Mouse (Mus musculus): ENCODE measurements around the gene Syp. TPM values are rescaled to one million over a fixed set of nuclear protein-coding genes. Genes with fewer than 3 reads are reported as not detected.

Gene Syp
- polyA plus RNA-seq, 1 experiment from 2014 or later, result 0.55 TPM

Other genes starting within 250 kb of the Syp start
- 0.10 and 0.44 TPM in 2 replicates for gene Foxp3, start 64.8 kb upstream of the Syp start, polyA plus RNA-seq (2015; fragmentation: Nextera tagmentation; extraction: Ambion mirVana)
- gene Ppp1r3f, start 64.2 kb upstream of the Syp start, polyA plus RNA-seq (2015; fragmentation: Nextera tagmentation; extraction: Ambion mirVana), result 0.73 TPM in 2 replicates
- 33.1 and 36.0 TPM in 2 replicates for gene Ccdc22, start 33.0 kb upstream of the Syp start, polyA plus RNA-seq (2015; fragmentation: Nextera tagmentation; extraction: Ambion mirVana)
- gene Cacna1f, start 31.4 kb upstream of the Syp start, polyA plus RNA-seq (2015; fragmentation: Nextera tagmentation; extraction: Ambion mirVana), result 0.04 and 0.07 TPM in 2 replicates
- gene Prickle3, start 18.8 kb downstream of the Syp start, polyA plus RNA-seq (2015; fragmentation: Nextera tagmentation; extraction: Ambion mirVana), result 5.3 and 6.2 TPM in 2 replicates
- gene Plp2, start 32.9 kb downstream of the Syp start, polyA plus RNA-seq (2015; fragmentation: Nextera tagmentation; extraction: Ambion mirVana), result 81.2 and 84.1 TPM in 2 replicates
- gene Magix, start 42.8 kb downstream of the Syp start, polyA plus RNA-seq (2015; fragmentation: Nextera tagmentation; extraction: Ambion mirVana), result 0.49 and 0.55 TPM in 2 replicates
- 28.8 and 28.9 TPM in 2 replicates for gene Gpkow, start 58.7 kb downstream of the Syp start, polyA plus RNA-seq (2015; fragmentation: Nextera tagmentation; extraction: Ambion mirVana)
- 42.2 and 45.5 TPM in 2 replicates for gene Wdr45, start 75.9 kb downstream of the Syp start, polyA plus RNA-seq (2015; fragmentation: Nextera tagmentation; extraction: Ambion mirVana)
- gene Gm45208, start 83.8 kb downstream of the Syp start, polyA plus RNA-seq (2015; fragmentation: Nextera tagmentation; extraction: Ambion mirVana), result 0.46 and 1.0 TPM in 2 replicates
- gene Praf2, start 90.0 kb downstream of the Syp start, polyA plus RNA-seq (2015; fragmentation: Nextera tagmentation; extraction: Ambion mirVana), result 14.7 and 20.6 TPM in 2 replicates
- 6.7 and 8.2 TPM in 2 replicates for gene Ccdc120, start 112.4 kb downstream of the Syp start, polyA plus RNA-seq (2015; fragmentation: Nextera tagmentation; extraction: Ambion mirVana)
- gene Tfe3, start 124.1 kb downstream of the Syp start, polyA plus RNA-seq (2015; fragmentation: Nextera tagmentation; extraction: Ambion mirVana), result 11.4 TPM in 2 replicates
- 40.2 and 48.1 TPM in 2 replicates for gene Gripap1, start 151.3 kb downstream of the Syp start, polyA plus RNA-seq (2015; fragmentation: Nextera tagmentation; extraction: Ambion mirVana)
- gene Kcnd1, start 183.8 kb downstream of the Syp start, polyA plus RNA-seq (2015; fragmentation: Nextera tagmentation; extraction: Ambion mirVana), result 0.12 and 0.18 TPM in 2 replicates
- gene Otud5, start 202.9 kb downstream of the Syp start, polyA plus RNA-seq (2015; fragmentation: Nextera tagmentation; extraction: Ambion mirVana), result 55.0 and 55.6 TPM in 2 replicates
- 14.0 and 14.5 TPM in 2 replicates for gene Pim2, start 239.8 kb downstream of the Syp start, polyA plus RNA-seq (2015; fragmentation: Nextera tagmentation; extraction: Ambion mirVana)
- gene Slc35a2, start 245.6 kb downstream of the Syp start, polyA plus RNA-seq (2015; fragmentation: Nextera tagmentation; extraction: Ambion mirVana), result 24.5 and 28.3 TPM in 2 replicates